Mouse (Mus musculus) B cell, adult 2 months (primary cell): ENCODE measurements around the gene Ddi2.
"Not testable (repeated sequence)": the region's sequence is repeated elsewhere in the genome, so short reads cannot be mapped to it uniquely, and the experiment has no call there.

ENCODE experiments used
- DNase-seq, 2 experiments: peaks; one replicate each; pipeline ENCODE4 v3.0.0; 2022

Ddi2 gene

GRCm38 (mm10) chr4:141722731-141723672, at the start of gene Ddi2:
TSS of gene Ddi2 (minus strand) at chr4:141723419.
- DNase-seq, result peak; percentile 92 to 93

DNA sequence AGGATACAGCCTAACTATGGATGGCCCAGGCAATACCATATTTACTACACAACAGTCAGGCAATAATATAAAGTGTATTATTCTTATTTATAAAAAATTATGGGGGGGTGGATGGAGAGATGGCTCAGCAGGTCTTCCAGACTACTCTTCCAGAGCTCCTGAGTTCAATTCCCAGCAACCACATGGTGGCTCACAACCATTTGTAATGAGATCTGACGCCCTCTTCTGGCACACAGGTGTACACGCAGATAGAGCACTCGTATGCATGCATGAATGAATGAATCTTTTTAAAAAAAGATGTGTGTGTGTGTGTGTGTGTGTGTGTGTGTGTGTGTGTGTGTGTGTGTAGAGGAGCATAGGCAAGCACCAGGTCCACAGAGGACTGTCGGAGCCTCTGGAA, 49.8 kb upstream of the Ddi2 start:
- not testable (repeated sequence) for DNase-seq

- DNase-seq, result no peak
Observed at GRCm38 (mm10) chr4:141771823-141772222, 48.6 kb upstream of the Ddi2 start.

DNA sequence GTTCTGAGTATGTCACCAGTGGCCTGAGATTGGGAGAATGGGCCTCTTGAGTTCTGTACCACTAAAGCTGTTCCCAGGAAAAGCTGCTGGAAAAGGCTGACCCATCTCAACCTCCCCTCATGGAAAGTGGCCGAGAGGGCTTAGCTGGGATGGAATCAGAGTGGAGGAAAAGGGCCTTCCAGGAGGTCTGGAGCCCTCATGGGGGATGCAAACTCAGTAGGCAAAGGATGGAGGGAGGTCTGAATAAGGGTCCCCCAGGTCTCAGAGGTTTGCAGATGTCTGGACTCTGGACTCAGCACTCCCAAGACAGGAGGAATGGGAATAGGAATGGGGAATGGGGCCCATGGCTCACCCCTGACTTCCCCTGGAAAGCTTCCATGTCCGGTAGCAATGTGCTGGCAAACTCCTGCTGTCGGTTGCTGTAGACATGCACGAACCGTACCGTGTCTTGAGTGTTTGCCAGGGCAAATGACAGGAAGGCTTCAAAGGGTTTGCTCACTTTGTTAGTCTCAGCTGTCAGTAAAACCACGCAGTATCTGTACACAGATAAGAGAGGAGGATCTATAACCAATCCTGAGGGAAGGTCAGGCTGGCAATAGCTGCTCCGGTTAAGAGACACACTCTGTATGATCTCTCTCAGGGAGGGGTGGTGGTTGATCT, 46.4 kb upstream of the Ddi2 start:
- no peak for DNase-seq

GRCm38 (mm10) chr4:141767353-141768036, 44.3 kb upstream of the Ddi2 start:
- DNase-seq, result no peak

- DNase-seq, result no peak
Observed at GRCm38 (mm10) chr4:141766668-141767352, 43.6 kb upstream of the Ddi2 start.

DNA sequence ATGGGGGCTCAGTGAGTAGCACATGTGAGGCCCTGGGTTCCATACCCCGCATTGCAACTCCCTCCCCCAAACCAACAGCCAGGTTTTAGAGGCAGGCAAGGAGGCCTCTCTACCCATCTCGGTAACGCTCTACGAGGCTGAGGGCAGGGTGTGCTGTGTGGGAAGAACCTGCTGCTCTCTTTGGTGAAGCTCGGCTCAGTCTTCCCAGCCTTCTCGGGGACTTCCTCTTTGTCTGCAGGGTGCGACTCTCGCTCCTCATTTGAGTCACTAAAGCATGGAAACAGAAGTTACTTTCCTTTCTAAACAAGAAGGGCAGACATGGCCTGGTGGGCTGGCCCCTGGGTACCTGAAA, 43.1 kb upstream of the Ddi2 start:
- DNase-seq, result peak; percentile 21 to 26

- DNase-seq, result no peak
Observed at GRCm38 (mm10) chr4:141765008-141765407, 41.8 kb upstream of the Ddi2 start.

- no peak for DNase-seq
Observed at GRCm38 (mm10) chr4:141763476-141763875, 40.3 kb upstream of the Ddi2 start.

GRCm38 (mm10) chr4:141762102-141762598, 38.9 kb upstream of the Ddi2 start:
- no peak for DNase-seq

- DNase-seq, result no peak
Observed at GRCm38 (mm10) chr4:141760942-141761341, 37.7 kb upstream of the Ddi2 start.

DNA sequence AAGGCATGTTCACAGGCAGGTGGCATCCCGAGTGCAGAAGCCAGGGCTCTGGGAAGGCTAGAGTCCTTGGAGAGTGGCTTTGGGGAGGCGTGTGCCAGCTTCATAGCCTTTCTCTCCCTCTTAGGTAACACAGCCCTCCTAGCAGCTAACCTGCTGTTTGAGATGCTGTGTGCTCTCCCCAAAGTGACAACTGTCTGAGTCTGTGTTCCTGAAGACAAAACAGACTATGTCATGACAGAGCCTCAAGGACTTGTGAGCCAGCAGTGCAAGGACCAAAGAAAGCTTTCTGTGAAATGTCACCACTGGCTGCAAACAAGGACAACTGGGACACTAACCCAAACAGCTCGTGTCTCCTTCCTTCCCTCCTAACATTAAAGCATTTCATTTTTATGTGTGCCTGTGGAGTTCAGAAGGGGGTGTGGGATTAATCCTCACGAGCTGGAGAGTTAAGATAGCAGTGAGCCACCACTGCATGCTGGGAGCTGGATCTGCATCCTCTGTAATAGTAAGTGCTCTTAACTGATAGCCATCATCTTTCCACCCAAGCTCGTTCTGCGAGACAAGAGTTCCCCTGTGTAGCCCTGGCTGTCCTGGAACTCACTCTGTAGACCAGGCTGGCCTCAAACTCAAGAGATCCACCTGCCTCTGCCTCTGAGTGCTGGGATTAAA, 35.8 kb upstream of the Ddi2 start:
- DNase-seq, result no peak

GRCm38 (mm10) chr4:141757124-141757523, 33.9 kb upstream of the Ddi2 start:
- DNase-seq, result no peak

DNA sequence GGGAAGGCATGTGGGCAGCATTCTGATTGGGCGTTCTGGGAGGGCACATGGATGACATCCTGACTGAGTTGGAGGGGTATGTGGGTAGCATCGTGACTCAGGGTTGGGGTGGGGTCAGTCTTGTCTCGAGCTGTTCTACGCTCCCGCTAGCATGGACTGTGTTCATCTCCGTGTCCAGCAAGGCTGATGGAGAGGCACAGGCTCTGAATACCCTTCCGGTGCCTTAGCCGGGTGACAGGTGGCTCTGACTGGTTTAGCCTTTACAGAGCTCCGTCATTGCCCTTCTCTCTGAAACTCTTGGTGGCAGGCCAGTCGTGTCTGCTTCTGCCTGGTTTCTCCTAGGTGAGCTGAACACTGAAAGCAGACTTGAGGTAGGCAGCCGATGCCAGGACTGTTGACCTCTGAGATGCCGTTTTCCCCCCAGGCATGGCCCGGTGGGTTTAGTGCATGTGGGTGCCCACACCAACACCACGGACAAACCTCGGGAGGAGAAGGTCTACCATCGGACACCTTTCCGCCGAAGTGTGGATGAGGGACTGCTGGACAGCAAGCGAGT, 32.2 kb upstream of the Ddi2 start:
- DNase-seq, result no peak

DNA sequence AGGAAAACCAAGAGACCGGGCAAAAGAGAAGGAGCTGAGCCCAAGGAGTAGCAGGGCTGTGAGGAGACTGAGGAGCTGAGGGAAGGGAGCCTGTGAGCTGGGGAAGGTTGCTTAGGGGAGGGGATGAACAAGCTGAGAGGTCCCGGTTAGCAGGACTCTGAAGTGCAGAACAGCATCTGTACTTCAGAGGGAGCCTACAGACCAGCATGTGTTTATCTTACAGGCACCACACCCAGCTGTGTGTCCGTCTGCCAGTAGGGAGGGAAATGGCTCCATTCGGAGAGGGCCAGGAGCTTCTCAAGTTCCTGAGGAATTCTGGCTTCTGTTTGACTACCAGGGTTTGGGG, 28.8 kb upstream of the Ddi2 start:
- no peak for DNase-seq

DNA sequence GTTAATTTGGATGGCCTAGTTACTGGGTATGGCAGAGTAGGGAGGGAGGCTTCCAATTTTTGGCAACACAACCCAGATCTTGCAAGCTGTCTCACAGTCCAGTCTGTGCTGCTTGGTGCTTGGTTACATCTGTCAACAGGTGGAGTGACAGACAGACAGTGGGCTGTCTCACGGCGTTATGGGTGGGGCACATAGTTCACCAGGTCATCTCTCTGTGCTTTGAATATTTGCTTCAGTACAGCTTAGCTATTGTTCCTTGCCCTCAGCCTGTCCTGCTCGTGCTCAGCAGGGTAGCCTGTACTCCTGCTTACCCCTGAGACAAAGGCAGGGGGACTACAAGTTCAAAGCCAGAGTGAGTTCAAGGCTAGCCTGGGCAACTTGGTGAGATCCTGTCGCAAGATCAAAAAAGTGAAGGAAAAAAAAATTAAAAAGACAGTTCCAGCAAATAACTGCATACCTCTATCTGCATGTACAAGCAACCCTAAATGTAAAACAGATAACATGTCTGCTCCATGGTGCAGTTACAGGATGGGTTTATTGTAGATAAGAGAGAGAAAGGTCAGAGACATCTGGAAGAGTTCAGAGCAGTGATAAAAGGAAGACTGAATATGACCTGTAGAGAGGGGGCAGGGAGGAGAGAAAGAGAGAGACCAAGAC, 28.3 kb upstream of the Ddi2 start:
- no peak for DNase-seq

GRCm38 (mm10) chr4:141750826-141751225, 27.6 kb upstream of the Ddi2 start:
- DNase-seq, result no peak

DNA sequence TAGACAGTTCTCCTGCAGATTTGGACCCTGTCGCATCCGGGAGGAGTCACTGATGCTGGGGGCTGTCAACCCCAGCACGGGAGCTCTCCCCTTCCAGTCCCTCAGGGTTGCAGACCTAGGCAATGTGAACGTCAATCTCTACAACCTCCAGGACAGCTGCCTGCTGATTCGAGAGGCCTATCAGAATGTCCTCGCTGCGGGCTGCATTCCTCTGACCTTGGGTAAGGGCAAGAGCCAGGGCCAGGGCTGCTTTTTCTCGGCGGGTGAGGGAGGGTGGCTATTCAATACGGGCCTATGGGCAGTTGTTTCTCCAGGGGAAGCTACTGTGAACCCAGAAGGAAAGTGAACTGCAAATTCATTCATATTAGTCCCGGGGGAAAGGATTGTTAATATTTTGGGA, 26.3 kb upstream of the Ddi2 start:
- DNase-seq, result no peak

DNA sequence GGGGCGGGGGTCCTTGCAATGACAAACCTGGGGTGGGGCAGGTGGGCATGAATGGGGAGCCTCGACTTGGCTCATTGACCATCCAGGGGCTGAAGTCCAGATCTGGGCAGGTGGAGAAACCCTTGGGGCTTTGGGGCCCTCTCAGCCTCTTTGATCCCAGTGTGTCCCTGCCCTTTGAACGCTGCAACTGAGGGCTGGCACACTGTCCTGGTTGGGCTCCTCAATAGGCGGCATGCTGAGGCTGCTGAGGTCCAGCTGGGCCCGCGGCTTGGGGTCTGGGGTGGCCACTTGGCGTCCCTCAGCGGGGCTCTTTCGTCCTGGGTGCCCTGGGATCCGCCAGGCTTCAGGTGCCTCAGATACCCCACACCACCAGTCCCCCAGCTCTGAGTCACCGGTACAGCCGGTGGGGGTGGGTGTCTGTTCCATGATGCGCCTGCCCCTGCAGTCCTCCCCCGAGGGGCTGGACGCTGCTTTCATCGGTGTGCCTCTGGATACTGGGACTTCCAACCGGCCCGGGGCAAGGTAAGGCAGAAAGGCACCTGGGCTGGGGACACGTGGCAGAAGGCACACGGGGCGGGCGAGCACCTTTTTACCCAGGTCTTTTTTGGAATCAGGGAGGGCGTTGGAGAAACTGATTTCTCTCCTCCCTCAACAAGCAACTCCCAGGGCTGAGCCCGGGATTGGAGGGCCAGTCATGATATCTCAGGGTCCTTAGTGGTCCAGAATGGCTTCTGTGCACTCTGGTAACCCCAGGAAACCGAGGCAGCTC, 23.5 kb upstream of the Ddi2 start, which contains the start of gene Agmat:
Agmat (plus strand) TSS at position 95 of the 769 bp plus-strand sequence.
- DNase-seq, result no peak

- DNase-seq, result no peak
Observed at GRCm38 (mm10) chr4:141742381-141742780, 19.2 kb upstream of the Ddi2 start.

GRCm38 (mm10) chr4:141741856-141742255, 18.6 kb upstream of the Ddi2 start:
- DNase-seq, result no peak
